Mouse (Mus musculus): ENCODE results near the gene Vmn1r62.
"Not testable (repeated sequence)": the region's sequence is repeated elsewhere in the genome, so short reads cannot be mapped to it uniquely, and the experiment has no call there.

Vmn1r62 gene

GRCm38 (mm10) chr7:5673331-5673730 lies at the start of gene Vmn1r62:
Vmn1r62 (plus strand) TSS chr7:5673631.
- not testable (repeated sequence) for DNase-seq

Data from liver (tissue).